Mouse (Mus musculus): Measurements from ENCODE around the gene Cnp. TPM values are rescaled to one million over a fixed set of nuclear protein-coding genes. Genes with fewer than 3 reads are reported as not detected.

Cnp gene
- total and polyA plus RNA-seq, 3 experiments = 19.0 to 20.8 TPM; not detected in 1

- no peak for TF ChIP-seq UBTF (IDR thresholded peaks at IDR 0.05; ENCODE audit: borderline replicate concordance, insufficient read depth, low read depth, low read length)
- TF ChIP-seq JUND (IDR thresholded peaks at IDR 0.05; ENCODE audit: low read depth, low read length) = no peak
Measured at GRCm38 (mm10) chr11:100628056-100628455, 53.4 kb downstream of the Cnp start (continued).

DNA sequence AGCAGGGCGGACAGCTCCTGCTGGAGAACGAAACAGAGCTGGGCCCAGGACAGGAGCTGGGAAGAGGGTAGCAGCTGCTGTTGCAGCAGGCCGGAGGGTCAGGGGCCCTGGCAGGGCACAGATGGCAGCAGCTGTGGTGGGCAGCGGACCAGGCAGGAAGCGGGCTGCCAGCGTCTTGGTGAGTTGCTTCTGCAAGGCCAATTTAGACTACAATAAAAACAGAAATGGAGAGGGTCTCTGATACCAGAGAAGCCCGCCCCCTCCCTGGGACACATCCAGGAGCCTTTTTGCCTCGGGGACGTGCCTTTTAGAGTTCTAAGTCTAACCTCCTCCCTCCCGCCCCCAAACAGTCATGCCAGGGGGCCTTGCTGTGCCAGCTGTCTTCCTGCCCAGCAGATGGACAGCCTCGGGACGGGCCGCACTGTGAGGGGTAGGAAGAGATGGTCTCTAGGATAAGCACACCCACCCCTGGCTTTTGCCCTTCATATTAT is 54.2 kb downstream of the Cnp start:
- Histone ChIP-seq H3K9ac (ENCODE audit: control insufficient read depth, low read depth, low read length, poor library complexity, severe bottlenecking) (no peak overlapping the region), H3K4me1 (ENCODE audit: control insufficient read depth in 1 of 2, insufficient read depth in 2 of 2, low read length in 2 of 2) (peaks cover 13 to 50% of the 10 kb centered on the region in 2 experiments), H3K27me3 (ENCODE audit: control insufficient read depth in 1 of 2, insufficient read depth in 2 of 2, low read length in 2 of 2) (no peaks in the 10 kb centered on the region), H3K4me3 (ENCODE audit: control insufficient read depth in 1 of 2, insufficient read depth in 1 of 2, low read depth in 2 of 2, low read length in 2 of 2) (no peak overlapping the region), H3K36me3 (ENCODE audit: control insufficient read depth in 1 of 2, insufficient read depth in 2 of 2, low read length in 2 of 2) (peaks cover 0 to 41% of the 10 kb centered on the region in 2 experiments; a peak in 2 of 4 replicates), H3K79me2 (ENCODE audit: control insufficient read depth, insufficient read depth, low read length, poor library complexity) (no peaks in the 10 kb centered on the region), H3K27ac (ENCODE audit: control insufficient read depth, low read depth, low read length) (no peak overlapping the region), H3K9me3 (replicated peaks; ENCODE audit: insufficient read depth, low read length) (no peaks in the 10 kb centered on the region)
- TF ChIP-seq TBP (IDR thresholded peaks at IDR 0.05; ENCODE audit: low read depth, low read length) = no peak
- TF ChIP-seq POLR2AphosphoS2 (IDR thresholded peaks at IDR 0.05; ENCODE audit: low read length) = no peak
- no peak for TF ChIP-seq E2F4 (IDR thresholded peaks at IDR 0.05; ENCODE audit: borderline replicate concordance, low read depth, low read length)
- TF ChIP-seq BHLHE40 (IDR thresholded peaks at IDR 0.05; ENCODE audit: borderline replicate concordance, low read depth, low read length) = no peak
- TF ChIP-seq MYB (IDR thresholded peaks at IDR 0.05; ENCODE audit: low read depth, low read length) = no peak
- TF ChIP-seq SMC3 (IDR thresholded peaks at IDR 0.05; ENCODE audit: low read depth, low read length) = no peak
- TF ChIP-seq HCFC1 (IDR thresholded peaks at IDR 0.05; ENCODE audit: low read depth, low read length) = no peak
- no peak for TF ChIP-seq MEF2A (IDR thresholded peaks at IDR 0.05; ENCODE audit: extremely low read depth, insufficient replicate concordance, low read depth, low read length, poor library complexity, severe bottlenecking)
- no peak for TF ChIP-seq EP300 (IDR thresholded peaks at IDR 0.05; ENCODE audit: low read depth in 1 of 2, low read length in 2 of 2)
- no peak for TF ChIP-seq CTCF (IDR thresholded peaks at IDR 0.05 in 2 of 3, conservative IDR thresholded peaks at IDR 0.05 in 1 of 3; ENCODE audit: control insufficient read depth in 1 of 3, insufficient read depth in 1 of 3, low read depth in 2 of 3, low read length in 3 of 3, poor library complexity in 1 of 3, severe bottlenecking in 1 of 3)
- no peak for TF ChIP-seq TCF12 (IDR thresholded peaks at IDR 0.05; ENCODE audit: low read depth, low read length)
- no peak for TF ChIP-seq SIN3A (IDR thresholded peaks at IDR 0.05; ENCODE audit: low read length)
- TF ChIP-seq RAD21 (IDR thresholded peaks at IDR 0.05; ENCODE audit: low read depth, low read length) = no peak
- TF ChIP-seq MAFK (IDR thresholded peaks at IDR 0.05; ENCODE audit: borderline replicate concordance, low read depth, low read length) = no peak
- no peak for TF ChIP-seq ZC3H11A (IDR thresholded peaks at IDR 0.05; ENCODE audit: low read depth, low read length)
- no peak for TF ChIP-seq MAX (IDR thresholded peaks at IDR 0.05; ENCODE audit: low read length)
- TF ChIP-seq NELFE (IDR thresholded peaks at IDR 0.05; ENCODE audit: low read depth, low read length) = no peak
- no peak for TF ChIP-seq GABPA (IDR thresholded peaks at IDR 0.05; ENCODE audit: low read depth, low read length)
- no peak for TF ChIP-seq ZNF384 (IDR thresholded peaks at IDR 0.05; ENCODE audit: low read depth, low read length)
- no peak for TF ChIP-seq NRF1 (IDR thresholded peaks at IDR 0.05; ENCODE audit: insufficient read depth, low read depth, low read length, poor library complexity, severe bottlenecking)
- DNase-seq (ENCODE audit: low read depth, low spot score) = no peak

All from MEL (cell line).